Mouse (Mus musculus) ES-CJ7 (cell line): ENCODE results near the gene Cd2ap.

ENCODE experiments used
- DNase-seq: peaks from one replicate; pipeline ENCODE4 v3.0.0; 2011; ENCODE audit warnings: low read depth, low spot score

Gene Cd2ap

GRCm38 (mm10) chr17:42860370-42860769, 16.1 kb downstream of the Cd2ap start:
- DNase-seq: no peak

DNA sequence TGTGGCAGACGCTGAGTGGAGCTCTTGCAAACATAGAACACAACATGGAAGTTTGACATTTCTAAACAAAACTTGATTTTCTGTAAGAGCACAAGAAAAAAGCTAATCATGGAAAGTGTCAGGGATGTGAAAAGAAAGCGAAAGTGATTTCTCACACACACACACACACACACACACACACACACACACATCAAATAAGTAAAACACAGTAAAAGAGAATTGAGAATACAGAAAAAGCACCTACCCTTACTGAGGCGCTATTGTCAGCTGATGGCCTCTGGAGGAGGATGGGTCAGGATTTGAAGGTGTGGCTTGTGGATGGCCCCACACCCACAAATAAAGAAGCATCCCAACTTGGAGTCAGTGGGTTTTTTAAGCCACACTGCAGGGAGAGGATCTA, 19.0 kb downstream of the Cd2ap start:
- no peak for DNase-seq

- no peak for DNase-seq
These were observed 29.4 kb downstream of the Cd2ap start for GRCm38 (mm10) chr17:42847108-42847507.

DNA sequence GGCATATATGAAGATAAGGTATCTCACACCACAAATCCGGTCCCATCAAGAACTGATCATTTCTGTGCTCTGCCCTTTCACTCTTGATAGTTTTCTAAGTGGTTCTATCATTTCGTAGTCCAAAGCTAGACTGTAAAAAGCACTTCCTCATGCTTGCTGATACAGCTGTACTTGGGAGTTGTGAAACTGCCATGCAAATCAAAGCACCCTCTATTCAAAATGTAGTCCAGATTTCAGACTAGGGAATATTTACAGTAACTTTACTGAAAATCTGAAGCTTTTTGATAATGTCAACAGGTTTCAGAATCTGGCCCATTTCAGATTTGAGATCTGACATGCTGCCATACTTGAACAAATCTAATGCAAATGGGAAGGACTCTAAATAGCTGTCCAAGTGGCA, 39.3 kb downstream of the Cd2ap start:
- no peak for DNase-seq

GRCm38 (mm10) chr17:42822787-42823186, 53.7 kb downstream of the Cd2ap start:
- DNase-seq: no peak

- peak; percentile 17 for DNase-seq
These were observed 61.1 kb downstream of the Cd2ap start for GRCm38 (mm10) chr17:42815374-42815773.

- DNase-seq: no peak
These were observed 84.0 kb downstream of the Cd2ap start for GRCm38 (mm10) chr17:42792412-42792975.

GRCm38 (mm10) chr17:42790787-42791186, 85.7 kb downstream of the Cd2ap start:
- no peak for DNase-seq

DNA sequence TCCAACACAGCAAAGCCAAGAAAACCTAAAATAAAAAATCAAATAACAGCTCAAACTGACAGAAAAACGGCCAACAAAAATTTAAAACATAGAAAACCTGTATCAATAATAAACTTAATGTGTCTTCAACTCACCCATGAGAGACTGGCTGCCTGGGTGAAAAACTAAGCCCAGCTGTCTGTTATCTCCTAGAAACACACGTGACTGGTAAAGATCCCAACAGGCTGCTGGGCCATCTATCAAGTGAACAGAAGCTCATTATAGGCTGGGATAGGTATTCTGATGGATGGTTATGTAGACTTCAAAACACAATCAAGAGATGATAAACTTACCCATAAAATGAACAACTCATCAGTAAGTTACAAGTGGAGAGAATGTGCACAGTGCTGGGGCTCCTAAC, 86.7 kb downstream of the Cd2ap start:
- DNase-seq: no peak

DNA sequence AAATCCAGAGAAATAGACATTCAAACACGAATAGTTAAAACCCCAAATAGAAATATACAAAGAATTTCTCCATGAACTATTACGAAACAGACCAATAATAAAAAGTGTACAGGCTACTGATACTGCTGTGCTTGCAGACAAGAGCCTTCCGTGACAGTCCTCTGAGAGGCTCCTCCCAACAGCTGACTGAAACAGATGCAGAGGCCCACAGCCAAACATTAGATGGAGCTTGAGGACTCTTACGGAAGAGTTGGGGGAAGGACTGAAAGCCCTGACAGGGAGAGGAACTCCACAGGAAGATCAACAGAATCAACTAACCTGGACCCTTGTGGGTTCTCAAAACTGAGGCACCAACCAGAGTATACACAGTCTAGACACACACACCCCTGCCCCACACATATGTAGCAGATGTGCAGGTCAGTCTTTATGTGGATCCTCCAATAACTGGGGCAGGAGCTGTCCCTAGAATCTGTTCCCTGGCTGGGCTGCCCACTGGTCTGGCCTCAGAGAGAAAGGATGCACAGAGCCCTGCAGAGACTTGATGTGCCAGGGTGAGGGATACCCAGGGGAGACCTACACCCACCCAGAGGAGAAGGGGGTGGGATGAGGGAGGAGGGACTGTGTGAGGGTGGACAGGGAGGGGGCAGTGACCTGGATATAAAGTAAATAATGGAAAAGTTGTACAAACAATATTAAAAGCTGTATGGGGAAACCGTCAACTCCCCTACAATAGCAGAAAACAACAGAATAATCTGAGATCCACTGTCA, 87.6 kb downstream of the Cd2ap start:
- no peak for DNase-seq

DNA sequence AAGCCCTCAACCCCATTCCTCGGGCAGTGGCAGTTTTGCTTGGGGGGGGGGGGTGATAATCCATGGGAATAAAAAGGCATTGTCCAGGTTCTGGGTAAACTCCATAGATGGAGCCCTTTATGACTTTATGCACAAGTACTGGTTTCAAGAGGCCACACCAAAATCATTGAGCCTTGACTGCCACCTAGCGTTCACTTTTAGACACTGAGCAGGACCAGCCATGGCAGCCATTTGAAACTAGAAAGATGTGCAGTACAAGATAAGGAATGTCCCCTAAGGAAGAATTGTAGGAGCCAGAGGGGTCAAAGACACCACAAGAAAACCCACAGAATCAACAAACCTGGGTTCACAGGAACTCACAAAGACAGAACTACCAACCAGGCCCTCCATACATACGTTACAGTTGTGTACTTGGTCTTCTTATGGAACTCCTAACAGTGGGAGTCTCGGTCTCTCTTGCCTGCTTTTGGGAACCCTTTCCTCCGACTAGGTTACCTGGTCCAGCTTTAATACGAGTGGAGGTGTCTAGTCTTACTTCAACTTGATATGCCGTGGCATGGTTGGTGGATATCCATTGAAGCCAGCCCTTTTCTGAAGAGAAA, 94.2 kb downstream of the Cd2ap start:
- DNase-seq: peak; percentile 79

DNA sequence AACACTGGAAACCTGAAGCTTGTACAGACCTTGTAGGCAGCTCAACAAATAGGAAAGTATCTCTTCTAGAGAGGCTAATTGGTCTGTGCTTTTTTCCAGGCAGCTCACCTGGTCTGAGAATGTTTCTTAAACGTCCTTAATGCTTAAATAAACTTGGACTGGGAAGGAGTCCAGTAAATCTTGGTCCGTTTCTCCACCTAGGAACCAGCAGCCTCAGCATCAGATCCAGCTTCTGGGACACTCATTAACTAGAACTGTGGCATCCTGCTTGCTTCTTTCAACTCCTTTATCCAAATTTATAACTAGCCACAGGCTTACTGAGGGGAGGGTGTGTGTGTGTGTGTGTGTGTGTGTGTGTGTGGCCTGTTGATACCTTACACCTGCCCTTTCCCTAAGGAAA, 122.7 kb downstream of the Cd2ap start:
- no peak for DNase-seq

DNA sequence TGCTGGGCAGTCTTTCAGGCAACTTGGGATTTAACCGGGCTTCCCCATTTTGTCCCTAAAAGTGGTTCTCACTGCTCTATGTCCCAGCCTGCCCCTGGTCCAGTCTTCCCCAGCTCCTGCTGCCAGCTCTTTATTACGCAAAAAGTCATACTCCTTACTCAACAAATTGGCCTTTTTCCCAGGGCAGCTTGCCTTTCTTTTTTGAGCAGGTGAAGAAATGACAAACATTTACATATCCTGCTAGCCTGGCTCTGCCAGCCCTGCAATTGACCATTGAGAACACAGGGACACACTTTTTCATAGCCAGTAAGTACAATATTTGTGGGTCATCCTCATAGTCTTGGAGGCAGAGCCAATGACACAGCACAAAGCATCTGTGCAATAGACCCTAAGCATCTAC, 124.3 kb downstream of the Cd2ap start:
- DNase-seq: no peak

GRCm38 (mm10) chr17:42745657-42746420, 130.6 kb downstream of the Cd2ap start:
- no peak for DNase-seq
